Mouse (Mus musculus) left cerebral cortex, postnatal 10 days (tissue): ENCODE data around the gene Pou2f2. TPM values are rescaled to one million over a fixed set of nuclear protein-coding genes. Genes with fewer than 3 reads are reported as not detected.

Source experiments
- DNase-seq, 2 experiments: peaks; one replicate each; pipeline ENCODE4 v3.0.0; 2021 to 2022; ENCODE audit warnings: low spot score in 2 of 2, mixed read lengths in 1 of 2; ENCODE audit errors: extremely low spot score in 1 of 2
- intact Hi-C: fragments of 180-260 bp; cut with DNase I; formaldehyde crosslinking; loops from one replicate; pipeline ENCODE4 v1.15.1; 2025
- total RNA-seq, 2 experiments: library from RNA; stranded (reverse); gene quantifications; 2 replicates each; pipeline ENCODE4 v1.2.3; 2021

Gene Pou2f2
- total RNA-seq, 2 experiments from 2014 or later = 11.0 to 14.1 TPM

- intact Hi-C loops = no loop called here
These were observed 24.9 kb downstream of the Pou2f2 start for GRCm38 (mm10) chr7:25154648-25155047.

GRCm38 (mm10) chr7:25153841-25154240 is 25.7 kb downstream of the Pou2f2 start:
- no peak for DNase-seq
- intact Hi-C loops = no loop called here

More at GRCm38 (mm10) chr7:25154648-25155047, 24.9 kb downstream of the Pou2f2 start:
- DNase-seq = peak in 1 of 2 experiments; percentile 40

GRCm38 (mm10) chr7:25151916-25152556 is 27.5 kb downstream of the Pou2f2 start:
- peak in 1 of 2 experiments; percentile 43 for DNase-seq
- intact Hi-C loops = no loop called here

GRCm38 (mm10) chr7:25151009-25151408 is 28.5 kb downstream of the Pou2f2 start:
- intact Hi-C loops = no loop called here
- DNase-seq = peak in 1 of 2 experiments; percentile 28

- intact Hi-C loops = no loop called here
- DNase-seq = peak in 1 of 2 experiments; percentile 15
These were observed 29.3 kb downstream of the Pou2f2 start for GRCm38 (mm10) chr7:25150151-25150663.

GRCm38 (mm10) chr7:25145896-25146295 is 33.6 kb downstream of the Pou2f2 start:
- peak in 1 of 2 experiments; percentile 30 for DNase-seq
- intact Hi-C loops = no loop called here

- intact Hi-C loops = no loop called here
- peak in 1 of 2 experiments; percentile 41 for DNase-seq
These were observed 37.8 kb downstream of the Pou2f2 start for GRCm38 (mm10) chr7:25141761-25142160.

GRCm38 (mm10) chr7:25137553-25137952 is 42.0 kb downstream of the Pou2f2 start:
- intact Hi-C loops = no loop called here
- DNase-seq = peak in 1 of 2 experiments; percentile 7

- intact Hi-C loops = no loop called here
These were observed 46.2 kb downstream of the Pou2f2 start for GRCm38 (mm10) chr7:25133092-25134049.

GRCm38 (mm10) chr7:25132318-25132960 is 47.1 kb downstream of the Pou2f2 start:
- intact Hi-C loops = loop anchor here (1.0 kb wide), 1 partner anchor 56 kb away; no protein-coding TSS in a partner anchor
- peak in 1 of 2 experiments; percentile 59 for DNase-seq

More at GRCm38 (mm10) chr7:25133092-25134049, 46.2 kb downstream of the Pou2f2 start:
- peak; percentile 75 to 87 for DNase-seq

GRCm38 (mm10) chr7:25131247-25131646 is 48.3 kb downstream of the Pou2f2 start:
- peak in 1 of 2 experiments; percentile 18 for DNase-seq
- intact Hi-C loops = no loop called here

GRCm38 (mm10) chr7:25130565-25130964 is 49.0 kb downstream of the Pou2f2 start:
- DNase-seq = no peak
- intact Hi-C loops = no loop called here

GRCm38 (mm10) chr7:25129390-25129979 is 50.0 kb downstream of the Pou2f2 start:
- peak in 1 of 2 experiments; percentile 45 for DNase-seq
- intact Hi-C loops = no loop called here

- intact Hi-C loops = no loop called here
- peak in 1 of 2 experiments; percentile 15 for DNase-seq
These were observed 51.6 kb downstream of the Pou2f2 start for GRCm38 (mm10) chr7:25127971-25128370.

- intact Hi-C loops = no loop called here
- peak in 1 of 2 experiments; percentile 12 for DNase-seq
These were observed 53.7 kb downstream of the Pou2f2 start for GRCm38 (mm10) chr7:25125716-25126281.

- intact Hi-C loops = no loop called here
- peak in 1 of 2 experiments; percentile 22 for DNase-seq
These were observed 58.2 kb downstream of the Pou2f2 start for GRCm38 (mm10) chr7:25121240-25121786.

- peak in 1 of 2 experiments; percentile 79 for DNase-seq
- intact Hi-C loops = no loop called here
These were observed 59.3 kb downstream of the Pou2f2 start for GRCm38 (mm10) chr7:25120061-25120834.
